Mouse (Mus musculus): ENCODE results near the gene Mef2c. TPM values are rescaled to one million over a fixed set of nuclear protein-coding genes. Genes with fewer than 3 reads are reported as not detected.

Mef2c gene
- 13.9 and 16.8 TPM in 2 replicates for polyA plus RNA-seq (2016; fragmentation: Nextera tagmentation; extraction: Ambion mirVana)

GRCm38 (mm10) chr13:83503919-83504318, at the start of gene Mef2c:
Mef2c (plus strand) TSS chr13:83504034.
- Histone ChIP-seq H3K4me1 (peaks cover 5% of the 10 kb centered on the region; the same call in 1 of the 2 replicates), H3K4me3 (no peak within 1 kb of the TSS), H3K27me3 (ENCODE audit: poor library complexity, severe bottlenecking) (no peaks in the 10 kb centered on the region), H3K9me3 (no peaks in the 10 kb centered on the region), H3K27ac (no peak within 1 kb of the TSS), H3K36me3 (replicated peaks) (no peaks in the 10 kb centered on the region)
- no peak for DNase-seq (ENCODE audit: extremely low spot score, low spot score)
- WGBS, result 92% methylated on average over 7 of the region's 7 CpGs

- no peak overlapping the region for H3K27ac ChIP-seq
- no peaks in the 10 kb centered on the region for H3K27me3 ChIP-seq (ENCODE audit: poor library complexity, severe bottlenecking)
- DNase-seq (ENCODE audit: extremely low spot score, low spot score), result no peak
- H3K4me1 ChIP-seq, result no peaks in the 10 kb centered on the region
- H3K36me3 ChIP-seq (replicated peaks), result no peaks in the 10 kb centered on the region
- no peak overlapping the region for H3K4me3 ChIP-seq
- no peaks in the 10 kb centered on the region for H3K9me3 ChIP-seq
Observed at GRCm38 (mm10) chr13:83458729-83459128, 45.1 kb upstream of the Mef2c start.

GRCm38 (mm10) chr13:83459600-83459999, 44.2 kb upstream of the Mef2c start:
- H3K4me3 ChIP-seq, result no peak overlapping the region
- 96% methylated on average over 3 of the region's 3 CpGs for WGBS
- no peak for DNase-seq (ENCODE audit: extremely low spot score, low spot score)

GRCm38 (mm10) chr13:83460620-83461019, 43.2 kb upstream of the Mef2c start:
- Histone ChIP-seq H3K27me3 (ENCODE audit: poor library complexity, severe bottlenecking) (no peaks in the 10 kb centered on the region), H3K4me3 (no peak overlapping the region), H3K27ac (no peak overlapping the region), H3K36me3 (replicated peaks) (no peaks in the 10 kb centered on the region), H3K9me3 (no peaks in the 10 kb centered on the region), H3K4me1 (no peaks in the 10 kb centered on the region)
- DNase-seq (ENCODE audit: extremely low spot score, low spot score), result no peak
- WGBS, result 95% methylated on average over 1 of the region's 1 CpGs

More at GRCm38 (mm10) chr13:83459600-83459999, 44.2 kb upstream of the Mef2c start:
- Histone ChIP-seq H3K4me1 (no peaks in the 10 kb centered on the region), H3K36me3 (replicated peaks) (no peaks in the 10 kb centered on the region), H3K9me3 (no peaks in the 10 kb centered on the region), H3K27me3 (ENCODE audit: poor library complexity, severe bottlenecking) (no peaks in the 10 kb centered on the region), H3K27ac (no peak overlapping the region)

GRCm38 (mm10) chr13:83461556-83461955, 42.3 kb upstream of the Mef2c start:
- Histone ChIP-seq H3K36me3 (replicated peaks) (no peaks in the 10 kb centered on the region), H3K4me3 (no peak overlapping the region), H3K27ac (no peak overlapping the region), H3K27me3 (ENCODE audit: poor library complexity, severe bottlenecking) (no peaks in the 10 kb centered on the region), H3K4me1 (no peaks in the 10 kb centered on the region), H3K9me3 (no peaks in the 10 kb centered on the region)
- DNase-seq (ENCODE audit: extremely low spot score, low spot score), result no peak
- WGBS, result 95% methylated on average over 2 of the region's 2 CpGs

- Histone ChIP-seq H3K27me3 (ENCODE audit: poor library complexity, severe bottlenecking) (no peaks in the 10 kb centered on the region), H3K4me3 (no peak overlapping the region), H3K36me3 (replicated peaks) (no peaks in the 10 kb centered on the region), H3K27ac (no peak overlapping the region), H3K4me1 (no peaks in the 10 kb centered on the region), H3K9me3 (no peaks in the 10 kb centered on the region)
- 93% methylated on average over 5 of the region's 5 CpGs for WGBS
- no peak for DNase-seq (ENCODE audit: extremely low spot score, low spot score)
Observed at GRCm38 (mm10) chr13:83466756-83467155, 37.1 kb upstream of the Mef2c start.

GRCm38 (mm10) chr13:83468794-83469193, 35.0 kb upstream of the Mef2c start:
- H3K36me3 ChIP-seq (replicated peaks), result no peaks in the 10 kb centered on the region
- no peak overlapping the region for H3K4me3 ChIP-seq
- 81% methylated on average over 3 of the region's 3 CpGs for WGBS
- H3K4me1 ChIP-seq, result no peaks in the 10 kb centered on the region
- no peaks in the 10 kb centered on the region for H3K9me3 ChIP-seq
- DNase-seq (ENCODE audit: extremely low spot score, low spot score), result no peak
- H3K27ac ChIP-seq, result no peak overlapping the region
- no peaks in the 10 kb centered on the region for H3K27me3 ChIP-seq (ENCODE audit: poor library complexity, severe bottlenecking)

GRCm38 (mm10) chr13:83473755-83474154, 30.1 kb upstream of the Mef2c start:
- no peak overlapping the region for H3K27ac ChIP-seq
- no peak overlapping the region for H3K4me3 ChIP-seq
- no peak for DNase-seq (ENCODE audit: extremely low spot score, low spot score)
- H3K9me3 ChIP-seq, result no peaks in the 10 kb centered on the region
- WGBS, result 88% methylated on average over 2 of the region's 2 CpGs
- no peaks in the 10 kb centered on the region for H3K27me3 ChIP-seq (ENCODE audit: poor library complexity, severe bottlenecking)
- H3K4me1 ChIP-seq, result no peaks in the 10 kb centered on the region
- no peaks in the 10 kb centered on the region for H3K36me3 ChIP-seq (replicated peaks)

GRCm38 (mm10) chr13:83480388-83480787, 23.4 kb upstream of the Mef2c start:
- WGBS, result 88% methylated on average over 3 of the region's 3 CpGs
- Histone ChIP-seq H3K36me3 (replicated peaks) (no peaks in the 10 kb centered on the region), H3K27me3 (ENCODE audit: poor library complexity, severe bottlenecking) (no peaks in the 10 kb centered on the region), H3K27ac (no peak overlapping the region), H3K4me1 (no peaks in the 10 kb centered on the region; the same call in 1 of the 2 replicates), H3K4me3 (no peak overlapping the region), H3K9me3 (no peaks in the 10 kb centered on the region)
- no peak for DNase-seq (ENCODE audit: extremely low spot score, low spot score)

- Histone ChIP-seq H3K27me3 (ENCODE audit: poor library complexity, severe bottlenecking) (no peaks in the 10 kb centered on the region), H3K4me1 (no peaks in the 10 kb centered on the region; the same call in 1 of the 2 replicates), H3K4me3 (no peak overlapping the region), H3K9me3 (no peaks in the 10 kb centered on the region), H3K36me3 (replicated peaks) (no peaks in the 10 kb centered on the region), H3K27ac (no peak overlapping the region)
- DNase-seq (ENCODE audit: extremely low spot score, low spot score), result no peak
- 85% methylated on average over 7 of the region's 7 CpGs for WGBS
Observed at GRCm38 (mm10) chr13:83481310-83481709, 22.5 kb upstream of the Mef2c start.

- no peak overlapping the region for H3K27ac ChIP-seq
- WGBS, result 84% methylated on average over 5 of the region's 5 CpGs
- no peaks in the 10 kb centered on the region; the same call in 1 of the 2 replicates for H3K4me1 ChIP-seq
- no peaks in the 10 kb centered on the region for H3K9me3 ChIP-seq
- no peaks in the 10 kb centered on the region for H3K27me3 ChIP-seq (ENCODE audit: poor library complexity, severe bottlenecking)
- no peak overlapping the region for H3K4me3 ChIP-seq
- no peaks in the 10 kb centered on the region for H3K36me3 ChIP-seq (replicated peaks)
- DNase-seq (ENCODE audit: extremely low spot score, low spot score), result no peak
Observed at GRCm38 (mm10) chr13:83482087-83482486, 21.7 kb upstream of the Mef2c start.

GRCm38 (mm10) chr13:83484215-83484614, 19.6 kb upstream of the Mef2c start:
- H3K9me3 ChIP-seq, result no peaks in the 10 kb centered on the region
- WGBS, result 87% methylated on average over 4 of the region's 4 CpGs

GRCm38 (mm10) chr13:83484721-83485369, 19.0 kb upstream of the Mef2c start:
- Histone ChIP-seq H3K9me3 (no peaks in the 10 kb centered on the region), H3K4me3 (no peak overlapping the region), H3K36me3 (replicated peaks) (no peaks in the 10 kb centered on the region), H3K4me1 (no peaks in the 10 kb centered on the region; the same call in 1 of the 2 replicates), H3K27ac (no peak overlapping the region), H3K27me3 (ENCODE audit: poor library complexity, severe bottlenecking) (no peaks in the 10 kb centered on the region)
- DNase-seq (ENCODE audit: extremely low spot score, low spot score), result no peak
- WGBS, result 87% methylated on average over 7 of the region's 7 CpGs

More at GRCm38 (mm10) chr13:83484215-83484614, 19.6 kb upstream of the Mef2c start:
- Histone ChIP-seq H3K4me1 (no peaks in the 10 kb centered on the region; the same call in 1 of the 2 replicates), H3K27me3 (ENCODE audit: poor library complexity, severe bottlenecking) (no peaks in the 10 kb centered on the region), H3K36me3 (replicated peaks) (no peaks in the 10 kb centered on the region), H3K4me3 (no peak overlapping the region), H3K27ac (no peak overlapping the region)
- no peak for DNase-seq (ENCODE audit: extremely low spot score, low spot score)
